Mouse (Mus musculus) cerebellum, adult 2 months (tissue): ENCODE results near the gene Slc1a5. TPM values are rescaled to one million over a fixed set of nuclear protein-coding genes. Genes with fewer than 3 reads are reported as not detected.
A peak's percentile ranks its signal among the peaks of the same experiment; 100 is the strongest.

Experiments used
- DNase-seq, 2 experiments: peaks; one replicate each; pipeline ENCODE4 v3.0.0; 2021
- H3K27ac ChIP-seq: fragments of 200-500 bp; 2 replicates; pipeline ENCODE4 v1.5.1; 2012; ENCODE audit warnings: low read length, control low read depth, inconsistent platforms; ENCODE audit not compliant: insufficient read depth
- H3K27me3 ChIP-seq: fragments of 200-500 bp; 2 replicates; pipeline ENCODE4 v1.6.1; 2012; ENCODE audit warnings: inconsistent platforms, mild to moderate bottlenecking, low read length, moderate library complexity; ENCODE audit not compliant: control insufficient read depth, insufficient read depth
- H3K4me1 ChIP-seq: fragments of 200-500 bp; 2 replicates; pipeline ENCODE4 v1.6.1; 2011; ENCODE audit warnings: low read length; ENCODE audit not compliant: control insufficient read depth, insufficient read depth
- H3K4me3 ChIP-seq: fragments of 200-500 bp; replicated peaks from 2 replicates; pipeline ENCODE3; 2011; ENCODE audit warnings: mild to moderate bottlenecking, low read depth, low read length, control low read depth; ENCODE audit not compliant: insufficient read depth
- CTCF ChIP-seq: fragments of 200-500 bp; IDR thresholded peaks from 2 replicates; pipeline ENCODE4 v1.5.1; 2011; ENCODE audit warnings: low read depth, mild to moderate bottlenecking, control low read depth, low read length, moderate library complexity, borderline replicate concordance; ENCODE audit not compliant: insufficient read depth
- POLR2A ChIP-seq: fragments of 200-500 bp; IDR thresholded peaks from 2 replicates; pipeline ENCODE4 v1.6.1; 2011; ENCODE audit warnings: low read length, control low read depth, borderline replicate concordance; ENCODE audit not compliant: insufficient read depth
- WGBS: fragments of 180-500 bp; shearing (Covaris S2); methylation state at CpG from one replicate; pipeline ENCODE4 v1.1.7; 2018; 5-methylcytosine and 5-hydroxymethylcytosine counted together
- polyA plus RNA-seq: library from polyadenylated mRNA; depleted of rRNA; stranded (reverse); fragments of >200 nt; gene quantifications from 2 replicates; pipeline ENCODE4 v1.2.3, GENCODE M21; 2012

The Slc1a5 gene
- polyA plus RNA-seq, 1 experiment = 4.0 TPM

GRCm38 (mm10) chr7:16784498-16784976 is 3.4 kb downstream of the Slc1a5 start:
- no peak for TF ChIP-seq POLR2A
- no peak for TF ChIP-seq CTCF
- Histone ChIP-seq H3K27me3 (no peaks in the 10 kb centered on the region), H3K27ac (no peak overlapping the region), H3K4me1 (no peaks in the 10 kb centered on the region), H3K4me3 (no peak overlapping the region)
- DNase-seq = no peak
- 29% methylated on average over 10 of the region's 10 CpGs for WGBS

GRCm38 (mm10) chr7:16785541-16786083 is 4.5 kb downstream of the Slc1a5 start:
- Histone ChIP-seq H3K27me3 (no peaks in the 10 kb centered on the region), H3K4me1 (no peaks in the 10 kb centered on the region), H3K4me3 (no peak overlapping the region), H3K27ac (no peak overlapping the region)
- DNase-seq = no peak
- TF ChIP-seq CTCF (no peak), POLR2A (no peak)
- 41% methylated on average over 8 of the region's 8 CpGs for WGBS

GRCm38 (mm10) chr7:16792316-16792715 is 11.2 kb downstream of the Slc1a5 start:
- Histone ChIP-seq H3K27me3 (no peaks in the 10 kb centered on the region), H3K27ac (no peak overlapping the region), H3K4me3 (no peak overlapping the region), H3K4me1 (no peaks in the 10 kb centered on the region)
- DNase-seq = no peak
- TF ChIP-seq POLR2A = no peak
- no peak for TF ChIP-seq CTCF
- WGBS = 77% methylated on average over 5 of the region's 5 CpGs

GRCm38 (mm10) chr7:16793010-16793725 is 12.0 kb downstream of the Slc1a5 start:
- H3K27me3 ChIP-seq = no peaks in the 10 kb centered on the region
- WGBS = 93% methylated on average over 19 of the region's 19 CpGs
- no peaks in the 10 kb centered on the region for H3K4me1 ChIP-seq
- H3K27ac ChIP-seq = no peak overlapping the region
- no peak overlapping the region for H3K4me3 ChIP-seq
- DNase-seq = no peak
- TF ChIP-seq POLR2A (no peak), CTCF (no peak)

GRCm38 (mm10) chr7:16794886-16795285 is 13.7 kb downstream of the Slc1a5 start:
- 92% methylated on average over 5 of the region's 5 CpGs for WGBS
- no peaks in the 10 kb centered on the region for H3K4me1 ChIP-seq
- no peak overlapping the region for H3K4me3 ChIP-seq
- DNase-seq = no peak
- TF ChIP-seq POLR2A = no peak
- no peak for TF ChIP-seq CTCF
- H3K27ac ChIP-seq = no peak overlapping the region
- H3K27me3 ChIP-seq = no peaks in the 10 kb centered on the region

GRCm38 (mm10) chr7:16804409-16805028 is 23.4 kb downstream of the Slc1a5 start:
- no peak overlapping the region for H3K4me3 ChIP-seq
- H3K27me3 ChIP-seq = no peaks in the 10 kb centered on the region
- WGBS = 35% methylated on average over 8 of the region's 8 CpGs
- TF ChIP-seq CTCF (peak; percentile 49; the same call in 1 of the 2 replicates), POLR2A (no peak)
- no peak overlapping the region for H3K27ac ChIP-seq
- H3K4me1 ChIP-seq = no peaks in the 10 kb centered on the region
- no peak for DNase-seq

GRCm38 (mm10) chr7:16807936-16808335 is 26.8 kb downstream of the Slc1a5 start:
- Histone ChIP-seq H3K27ac (no peak overlapping the region), H3K4me1 (no peaks in the 10 kb centered on the region), H3K27me3 (no peaks in the 10 kb centered on the region), H3K4me3 (no peak overlapping the region)
- no peak for TF ChIP-seq POLR2A
- peak; percentile 10; the same call in 1 of the 2 replicates for TF ChIP-seq CTCF
- DNase-seq = no peak
- WGBS = 87% methylated on average over 9 of the region's 9 CpGs

GRCm38 (mm10) chr7:16808647-16809046 is 27.5 kb downstream of the Slc1a5 start:
- TF ChIP-seq CTCF (no peak), POLR2A (no peak)
- no peak overlapping the region for H3K4me3 ChIP-seq
- whole genome bisulfite sequencing = 87% methylated on average over 9 of the region's 9 CpGs
- no peak for DNase-seq
- H3K4me1 ChIP-seq = no peaks in the 10 kb centered on the region
- H3K27ac ChIP-seq = no peak overlapping the region
- no peaks in the 10 kb centered on the region for H3K27me3 ChIP-seq
